Mouse (Mus musculus) megakaryocyte progenitor cell, adult 5-6 weeks (primary cell): Measurements from ENCODE around the gene Hist1h2ad. TPM values are rescaled to one million over a fixed set of nuclear protein-coding genes. Genes with fewer than 3 reads are reported as not detected.
"Not testable (repeated sequence)": the region's sequence is repeated elsewhere in the genome, so short reads cannot be mapped to it uniquely, and the experiment has no call there.

Source experiments
- ATAC-seq: replicated peaks from 2 replicates; pipeline ENCODE4 v1.8.0; 2016; ENCODE audit warnings: mild to moderate bottlenecking, moderate TSS enrichment, inconsistent platforms; ENCODE audit not compliant: poor library complexity
- total RNA-seq, 2 experiments: library from RNA; stranded (forward) in 1 of 2; stranded (reverse) in 1 of 2; fragments of 157-497, 149-512 nt in 1 of 2; fragments of 200-1000 nt in 1 of 2; gene quantifications; 2 replicates each; pipeline versions ENCODE4 v1.2.3 to v1.2.4; 2015 to 2017

Gene Hist1h2ad
- total RNA-seq, 2 experiments from 2014 or later: 1.9 to 229 TPM

DNA sequence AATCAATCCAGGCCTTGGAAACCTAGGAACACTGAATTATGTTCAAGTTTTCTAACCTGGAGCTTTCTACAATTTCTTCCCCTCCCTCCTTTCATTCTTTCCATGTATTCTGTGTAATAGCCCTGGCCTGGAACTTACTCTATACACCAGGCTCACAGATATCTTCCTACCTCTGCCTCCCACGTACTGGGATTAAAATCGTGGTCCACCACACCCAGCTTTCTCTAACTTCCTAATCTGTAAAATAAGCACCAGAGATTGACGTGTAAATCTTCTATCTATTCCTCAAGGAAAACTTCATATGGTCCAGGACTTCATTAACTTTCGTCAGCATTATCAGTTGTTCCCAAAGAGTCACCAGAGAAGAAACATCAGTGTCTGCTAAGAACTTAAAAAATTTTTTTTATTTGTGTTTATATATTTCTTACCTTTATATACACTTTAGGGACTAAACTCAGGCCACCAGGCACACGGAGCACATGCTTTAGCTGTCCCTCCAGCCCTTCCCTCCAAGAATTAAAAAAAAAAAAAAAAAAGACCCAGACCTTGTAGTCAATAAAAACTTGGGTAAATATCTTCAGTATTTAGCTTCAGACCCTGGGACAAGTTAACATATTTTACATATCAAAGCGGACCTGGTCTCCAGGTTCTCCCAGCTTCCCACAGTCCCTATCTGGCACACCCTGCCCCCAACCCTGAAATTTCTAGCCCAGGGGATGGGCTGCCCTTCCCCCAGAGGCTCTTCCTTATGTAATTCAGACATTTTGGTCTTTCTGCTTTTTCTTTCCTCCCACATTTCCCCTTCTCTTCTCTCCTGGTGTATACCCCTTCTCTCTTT lies 8.3 kb downstream of the Hist1h2ad start:
- ATAC-seq: peak; percentile 2

DNA sequence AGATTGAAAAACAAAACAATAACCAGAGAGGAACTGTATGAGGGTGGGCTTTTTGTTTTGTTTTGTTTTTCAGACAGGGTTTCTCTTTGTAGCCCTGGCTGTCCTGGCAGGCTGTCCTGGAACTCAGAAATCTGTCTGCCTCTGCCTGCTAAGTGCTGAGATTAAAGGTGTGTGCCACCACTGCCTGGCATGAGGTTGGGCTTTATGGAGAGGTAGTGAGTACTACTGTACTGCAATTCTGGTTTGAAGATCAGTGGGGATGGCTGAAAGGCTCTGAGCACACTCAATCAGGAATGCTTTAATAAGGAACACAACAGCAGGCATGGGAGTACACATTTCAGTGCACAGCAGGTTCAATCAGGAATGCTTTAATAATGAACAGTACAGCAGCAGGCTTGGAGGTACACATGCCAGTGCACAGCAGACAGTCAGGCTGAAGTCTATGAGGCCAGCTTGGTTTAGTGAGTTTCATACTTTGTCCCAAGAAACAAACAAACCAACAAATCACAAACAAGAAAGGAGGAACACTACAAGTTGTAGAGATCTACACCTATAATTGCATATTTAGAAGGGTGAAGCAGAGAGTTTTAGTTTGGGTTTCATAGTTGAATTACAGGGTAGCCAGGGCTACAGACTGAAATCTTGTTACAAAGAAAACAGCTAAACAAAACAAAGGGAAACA lies 9.3 kb downstream of the Hist1h2ad start:
- no peak for ATAC-seq

DNA sequence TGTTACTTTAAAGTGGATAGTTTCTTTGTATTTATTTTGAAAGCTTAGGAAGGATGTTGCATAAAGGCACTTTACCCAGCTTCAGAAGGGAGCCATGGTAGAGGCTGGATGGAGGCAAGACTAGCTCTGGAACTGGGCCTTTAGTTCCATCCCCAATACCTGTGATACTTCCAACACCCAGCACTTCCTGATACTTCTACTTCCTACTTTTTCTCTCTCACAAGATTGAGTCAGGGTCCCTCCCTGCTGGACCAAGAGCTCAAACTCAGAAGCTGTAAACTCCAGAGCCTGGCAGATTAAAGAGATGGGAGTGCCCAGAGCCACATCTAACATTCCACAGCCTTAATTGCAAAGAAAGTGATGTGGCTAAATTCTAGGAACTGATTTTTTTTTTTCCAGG lies 10.2 kb downstream of the Hist1h2ad start:
- no peak for ATAC-seq

DNA sequence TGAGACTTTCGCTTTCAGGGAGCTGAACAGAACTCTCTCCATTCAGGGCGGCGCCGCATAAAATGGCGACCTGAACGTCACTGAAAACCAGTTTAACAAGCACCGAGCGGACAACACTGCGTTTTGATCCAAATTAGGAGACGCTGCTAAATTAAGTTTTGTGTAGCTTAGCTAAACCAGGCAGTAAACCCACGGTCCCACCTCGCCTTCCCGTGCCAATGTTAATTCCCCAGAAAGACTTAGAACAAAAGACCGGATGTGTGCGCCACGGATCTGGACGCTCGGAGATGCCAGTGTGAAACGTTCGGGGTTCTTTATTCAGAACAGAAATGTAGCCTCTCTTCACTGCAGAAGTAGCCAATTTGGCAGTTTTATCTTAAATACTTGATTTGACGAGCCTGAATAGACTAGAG lies 10.9 kb downstream of the Hist1h2ad start:
- peak; percentile 17 for ATAC-seq

DNA sequence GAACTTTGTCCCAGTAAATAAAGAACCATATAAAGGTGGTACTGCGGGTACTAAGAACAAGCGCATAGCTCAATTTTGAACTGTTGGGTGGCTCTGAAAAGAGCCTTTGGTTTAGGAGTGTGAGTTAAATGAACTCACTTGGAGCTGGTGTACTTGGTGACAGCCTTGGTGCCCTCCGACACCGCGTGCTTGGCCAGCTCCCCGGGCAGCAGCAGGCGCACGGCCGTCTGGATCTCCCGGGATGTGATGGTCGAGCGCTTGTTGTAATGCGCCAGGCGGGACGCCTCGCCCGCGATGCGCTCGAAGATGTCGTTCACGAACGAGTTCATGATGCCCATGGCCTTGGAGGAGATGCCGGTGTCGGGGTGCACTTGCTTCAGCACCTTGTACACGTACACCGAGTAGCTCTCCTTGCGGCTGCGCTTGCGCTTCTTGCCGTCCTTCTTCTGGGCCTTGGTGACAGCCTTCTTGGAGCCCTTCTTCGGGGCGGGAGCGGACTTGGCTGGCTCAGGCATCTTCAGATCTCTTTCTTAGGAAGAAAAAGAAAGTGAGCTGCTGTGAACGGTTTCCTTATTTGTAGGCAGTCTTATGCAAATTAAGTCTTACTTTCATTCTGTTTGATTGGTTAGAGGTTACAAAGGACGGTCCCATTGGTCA lies 11.4 kb downstream of the Hist1h2ad start:
- ATAC-seq: peak; percentile 63

DNA sequence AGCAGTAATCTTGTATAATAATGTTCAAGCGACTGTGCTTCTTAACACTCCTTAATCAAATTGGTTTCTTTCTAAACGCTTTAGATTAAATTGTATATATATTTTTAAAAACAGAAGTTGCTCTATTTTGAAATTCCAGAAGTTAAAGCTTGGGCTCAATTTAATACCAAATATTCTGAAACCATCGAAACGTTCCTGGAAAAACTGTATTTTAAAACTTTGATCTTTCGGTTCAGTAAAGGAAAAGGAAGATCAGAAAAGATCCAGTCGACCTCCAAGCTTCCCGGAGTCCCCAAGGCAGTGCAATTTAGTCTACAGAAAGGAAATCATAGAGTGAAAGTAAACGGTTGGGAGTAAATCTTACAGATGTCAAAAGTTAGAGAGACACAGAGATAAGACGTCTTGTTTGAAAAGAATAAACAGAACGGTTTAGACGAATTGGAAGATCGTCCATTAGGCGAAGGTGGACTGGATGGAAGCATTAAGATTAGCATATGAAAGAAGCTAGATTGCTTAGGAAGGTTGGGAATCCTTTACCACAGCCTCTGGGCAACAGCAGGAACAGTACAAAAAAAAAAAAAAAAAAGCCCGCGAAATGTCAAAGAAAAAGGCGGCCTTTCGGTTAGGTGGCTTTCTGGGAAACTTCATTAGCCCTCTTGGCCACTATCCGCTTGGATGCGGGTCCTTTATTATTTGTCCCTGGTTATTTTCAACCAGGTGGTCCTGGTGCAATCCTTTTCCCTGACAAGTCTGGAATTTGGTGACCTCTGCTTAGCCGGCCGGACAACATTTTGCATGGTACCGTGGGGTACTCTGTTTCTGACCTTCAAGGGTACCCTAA lies 12.1 kb downstream of the Hist1h2ad start:
- ATAC-seq: no peak

DNA sequence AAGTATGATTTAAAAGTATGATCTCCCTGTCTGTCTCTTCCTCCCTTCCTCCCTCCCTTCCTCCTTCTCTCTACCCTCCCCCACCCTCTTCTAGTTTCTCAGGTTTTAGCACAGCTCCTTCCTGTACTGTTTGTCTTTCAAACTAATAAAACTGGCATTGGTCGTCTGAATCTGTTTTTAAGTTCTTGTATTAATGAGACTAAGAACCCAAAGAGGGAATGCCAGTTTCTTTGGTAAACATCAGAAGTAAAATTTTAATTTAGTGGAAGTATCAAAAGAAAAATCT lies 12.7 kb downstream of the Hist1h2ad start:
- ATAC-seq: no peak

DNA sequence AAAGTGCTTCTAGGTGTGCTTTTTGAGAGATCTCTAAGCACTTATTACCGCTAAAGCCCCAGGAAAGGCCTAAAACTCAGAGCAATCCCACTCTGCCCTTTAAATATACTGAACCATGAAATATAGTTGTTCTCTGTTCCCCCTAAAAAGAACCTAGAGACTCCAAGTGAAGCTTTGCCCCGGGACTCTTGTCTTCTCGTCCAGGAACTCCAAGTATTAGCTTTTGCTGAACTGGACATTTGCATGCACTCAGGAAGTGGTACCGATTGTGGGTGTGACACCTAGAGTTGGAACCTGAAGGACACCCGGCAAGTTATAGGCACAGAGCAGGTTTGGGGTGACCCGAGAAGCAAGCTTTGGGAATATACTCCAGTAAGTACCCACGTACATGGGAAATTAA lies 17.0 kb downstream of the Hist1h2ad start:
- ATAC-seq: no peak

DNA sequence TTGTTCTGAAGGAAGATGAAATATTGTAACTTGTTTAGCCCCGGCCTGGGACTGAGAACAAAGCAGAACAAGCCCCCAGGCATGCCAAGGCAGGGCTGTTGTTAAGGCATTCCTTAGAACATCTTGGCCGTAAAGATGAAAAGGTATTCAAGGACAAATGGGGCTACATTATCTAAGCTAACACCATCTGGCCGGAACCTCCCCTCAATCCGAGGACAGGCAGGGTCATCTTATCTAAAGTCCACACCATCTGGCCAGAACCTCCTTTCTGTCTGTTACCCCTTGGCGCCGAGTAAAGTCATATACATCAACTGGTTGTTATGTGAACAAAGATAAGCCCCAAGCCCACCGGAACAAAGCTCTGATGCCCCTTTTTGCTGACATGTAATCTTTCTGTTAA lies 17.7 kb downstream of the Hist1h2ad start:
- not testable (repeated sequence) for ATAC-seq

DNA sequence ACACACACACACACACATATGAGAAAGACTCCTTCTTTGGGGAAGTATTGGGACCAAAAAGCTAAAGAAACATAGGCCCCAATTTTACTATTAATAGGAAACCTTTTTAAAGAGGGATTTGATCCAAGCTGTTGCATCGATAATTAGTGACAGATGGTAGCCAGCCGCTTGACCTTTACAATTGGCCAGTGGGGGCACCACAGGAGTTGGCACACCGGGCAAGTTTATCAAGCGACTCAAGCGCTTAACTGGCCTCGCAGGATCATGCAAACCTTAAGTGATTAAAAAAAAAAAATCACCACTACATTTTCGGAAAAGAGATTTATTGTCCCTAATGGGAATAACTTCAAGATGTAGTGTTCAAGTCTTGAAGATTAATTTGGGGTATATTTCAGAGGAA lies 18.4 kb downstream of the Hist1h2ad start:
- ATAC-seq: no peak

DNA sequence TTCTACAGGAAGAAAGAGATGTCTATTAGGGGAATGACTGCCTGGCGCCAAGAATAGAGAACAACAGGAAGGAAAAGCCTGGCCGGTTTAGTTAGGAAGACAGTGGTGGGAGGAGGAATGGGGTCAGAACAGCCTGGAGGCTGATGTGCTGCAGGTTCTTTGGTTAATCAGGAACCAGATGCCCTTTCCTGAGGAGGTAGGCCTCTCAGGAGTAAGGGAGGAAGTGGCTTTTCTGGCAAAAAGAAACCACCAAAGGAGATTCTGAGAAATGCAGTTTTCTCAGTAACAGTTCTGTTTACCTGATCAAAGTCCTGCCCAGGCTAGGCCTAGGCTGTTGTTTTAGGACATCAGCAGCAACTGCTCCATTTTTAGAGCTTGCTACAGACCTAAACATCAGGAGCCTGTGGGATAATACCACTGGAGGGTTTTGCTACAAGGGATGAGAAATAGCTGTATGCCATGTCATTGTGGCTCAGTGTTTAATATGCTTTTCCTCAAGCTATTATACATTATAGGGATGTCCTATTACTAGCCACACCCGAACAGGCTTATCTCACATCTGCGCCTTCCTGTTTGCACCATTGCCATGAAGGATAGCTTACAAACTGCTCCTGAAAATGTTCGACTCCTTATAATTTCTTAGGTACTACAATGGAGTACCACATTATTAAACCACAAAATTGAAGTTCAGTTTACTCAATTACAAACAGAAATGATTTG lies 19.0 kb downstream of the Hist1h2ad start:
- peak; percentile 38 for ATAC-seq

DNA sequence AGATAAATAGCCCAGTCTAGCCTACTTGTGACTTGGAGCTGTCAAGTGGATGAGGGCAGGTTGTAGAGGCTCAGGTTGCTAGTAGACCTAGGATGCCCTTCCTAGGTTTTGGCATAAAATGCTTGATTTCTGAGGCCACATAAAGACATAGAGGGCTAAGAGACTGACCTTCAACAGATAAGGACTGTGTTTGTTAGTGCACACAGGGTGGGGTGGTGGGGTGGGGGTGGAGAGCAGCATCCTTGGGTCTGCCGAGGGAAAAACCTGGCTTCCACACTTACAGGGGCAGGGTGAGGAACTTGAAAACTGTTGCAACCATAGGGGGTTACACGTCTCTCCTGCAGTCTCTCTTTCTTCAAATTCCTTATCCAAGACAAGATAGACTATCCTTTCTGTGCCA lies 21.0 kb downstream of the Hist1h2ad start:
- ATAC-seq: no peak

DNA sequence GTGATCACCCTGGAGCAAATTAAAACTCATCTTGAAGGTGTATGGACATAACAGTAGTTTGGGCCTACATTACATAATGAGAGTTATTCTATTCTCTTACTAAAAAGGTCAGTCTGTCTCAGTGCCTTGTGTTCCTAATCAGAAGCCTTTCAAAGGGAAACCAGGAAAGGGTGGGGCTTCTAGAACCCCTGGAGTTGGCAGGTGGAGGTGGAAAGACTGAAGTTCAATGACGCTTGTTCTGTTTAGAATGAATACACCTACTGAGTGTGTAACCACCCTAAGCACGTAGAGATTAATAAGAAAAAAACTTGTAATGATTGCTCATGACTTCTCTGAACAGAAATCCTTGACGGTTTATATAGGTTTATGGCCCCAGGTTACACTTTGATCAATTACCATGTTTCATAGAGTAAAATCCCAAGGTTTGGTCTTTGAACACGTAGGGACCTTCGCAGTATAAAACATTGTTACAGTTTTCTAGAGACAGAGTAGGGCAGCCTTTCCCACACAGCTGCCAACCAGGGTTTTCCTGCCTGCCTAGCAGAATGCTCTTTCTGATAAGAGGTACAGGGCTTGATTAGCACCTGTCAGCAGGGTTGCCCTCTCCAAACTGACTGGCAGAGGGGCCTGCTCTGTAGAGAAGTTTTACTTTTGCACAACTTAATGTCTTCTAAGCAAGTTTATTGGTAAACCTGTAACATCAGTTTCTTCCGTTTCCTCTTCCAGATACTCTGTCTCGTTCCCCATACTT lies 21.6 kb downstream of the Hist1h2ad start:
- ATAC-seq: peak; percentile 88

DNA sequence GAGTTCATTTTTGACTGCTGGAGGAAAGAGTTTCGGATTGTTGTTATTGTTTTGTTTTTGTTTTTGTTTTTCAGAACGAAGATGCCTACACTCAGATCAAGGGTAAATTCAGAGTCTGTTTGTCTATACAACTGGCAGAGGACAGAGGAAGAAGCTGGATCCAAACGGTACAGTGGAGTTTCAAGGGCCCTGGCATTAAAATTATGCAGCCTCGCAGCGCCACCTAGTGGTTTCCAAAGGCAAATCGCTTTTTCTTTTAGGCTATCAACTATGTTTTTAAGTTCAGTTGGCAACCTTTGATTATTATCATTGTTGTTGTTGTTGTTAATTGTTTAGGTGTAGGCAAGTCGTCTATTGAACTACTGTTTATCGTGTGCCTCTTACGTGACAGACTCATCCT lies 23.8 kb downstream of the Hist1h2ad start:
- ATAC-seq: peak; percentile 73

DNA sequence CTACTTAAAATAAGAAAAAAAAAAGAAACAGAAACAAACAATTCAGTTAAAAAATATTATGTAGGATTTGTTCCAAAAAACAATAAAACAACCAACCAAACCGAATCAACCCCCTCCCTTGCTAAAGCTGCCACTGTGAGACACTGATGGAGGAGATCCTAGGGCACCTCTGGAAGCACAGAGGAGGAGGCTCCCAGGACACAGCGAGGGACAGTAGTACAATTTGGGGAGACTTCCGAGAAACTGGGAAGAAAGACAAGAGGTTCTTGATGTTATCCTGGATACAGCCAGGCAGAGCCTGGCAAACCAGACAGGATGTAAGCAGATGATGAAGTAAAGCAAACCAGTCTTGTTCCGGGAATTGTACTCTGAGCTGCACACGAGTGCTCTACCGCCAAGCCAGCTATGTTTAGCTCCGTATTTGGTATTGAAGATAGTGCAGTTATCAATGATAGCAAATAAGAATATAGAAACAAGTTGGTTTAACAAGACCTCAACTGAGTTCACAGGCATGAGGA lies 29.1 kb downstream of the Hist1h2ad start:
- ATAC-seq: no peak

DNA sequence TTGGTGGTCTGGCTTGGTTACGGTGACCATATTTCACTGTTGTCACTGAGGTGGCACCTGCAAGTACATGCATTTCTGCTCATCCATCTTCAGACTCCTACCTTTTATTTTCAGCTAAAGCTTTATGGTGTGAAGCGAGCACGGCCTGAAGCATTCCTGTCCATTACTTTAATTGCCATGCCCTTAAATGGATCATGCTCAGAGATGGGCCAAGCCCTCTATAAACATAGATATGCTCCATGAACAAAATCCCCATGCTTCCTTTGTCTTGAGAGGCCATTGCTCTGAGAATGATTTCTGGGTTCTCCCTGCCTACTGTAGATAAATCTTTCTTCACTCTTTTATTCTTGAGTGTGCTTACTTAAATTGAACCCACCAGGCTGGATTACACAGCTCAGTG lies 30.3 kb downstream of the Hist1h2ad start:
- ATAC-seq: no peak

DNA sequence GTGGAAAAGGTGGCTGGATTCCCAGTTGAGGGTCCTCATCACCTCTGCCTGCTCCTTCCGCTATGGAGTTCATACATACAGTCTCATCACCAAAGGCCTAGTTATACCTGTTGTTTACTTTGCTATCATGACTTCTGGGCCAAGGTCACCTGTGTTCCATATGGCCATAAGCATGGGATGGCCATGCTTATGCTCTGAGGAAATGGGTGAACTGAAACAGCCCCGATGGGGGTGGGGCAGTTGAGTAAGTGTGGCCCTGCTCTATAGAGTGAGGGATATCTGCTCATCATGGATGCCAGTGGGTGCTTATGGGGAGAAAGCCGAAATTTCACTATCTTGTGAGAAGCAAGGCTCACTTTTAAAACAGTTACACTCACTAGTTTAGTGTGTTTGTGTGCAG lies 30.9 kb downstream of the Hist1h2ad start:
- ATAC-seq: no peak

DNA sequence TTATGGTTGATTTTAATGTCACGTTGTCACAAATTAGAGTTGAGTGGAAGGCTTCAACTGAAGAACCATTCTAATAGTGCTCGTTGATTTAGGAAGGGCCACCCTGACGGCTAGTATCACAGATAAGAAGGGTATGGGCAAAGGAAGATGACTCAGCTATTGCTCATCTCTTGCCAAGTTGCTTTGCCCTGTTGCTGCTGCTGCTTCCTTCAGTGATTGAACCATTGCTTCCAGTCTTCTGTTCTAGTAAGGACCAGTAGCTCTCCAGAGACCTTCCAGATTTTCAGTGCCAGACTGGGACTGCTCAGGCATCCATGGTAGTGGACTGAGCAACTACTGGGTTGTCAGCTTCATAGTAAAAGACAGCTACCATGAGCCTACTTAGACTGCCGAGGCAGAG lies 35.0 kb downstream of the Hist1h2ad start:
- peak; percentile 92 for ATAC-seq

DNA sequence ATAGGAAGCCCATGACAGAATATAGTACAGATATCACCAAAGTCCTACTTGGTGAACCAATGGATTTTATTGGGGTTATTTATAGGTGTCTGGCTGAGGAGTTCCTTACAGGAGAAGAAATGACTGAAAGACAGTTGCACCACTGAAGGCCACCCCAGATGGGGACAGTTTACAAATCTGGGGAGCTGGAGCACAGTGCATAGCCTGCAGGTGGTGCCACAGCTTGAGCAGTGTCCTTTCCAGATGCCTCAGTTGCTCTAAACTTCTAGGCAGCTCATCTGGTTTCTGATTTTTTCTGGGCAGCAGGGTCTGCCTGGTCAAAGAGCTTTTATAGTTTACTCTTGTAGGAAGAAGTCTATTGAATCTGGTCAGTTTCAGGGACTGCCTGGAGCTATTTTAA lies 35.7 kb downstream of the Hist1h2ad start:
- no peak for ATAC-seq

DNA sequence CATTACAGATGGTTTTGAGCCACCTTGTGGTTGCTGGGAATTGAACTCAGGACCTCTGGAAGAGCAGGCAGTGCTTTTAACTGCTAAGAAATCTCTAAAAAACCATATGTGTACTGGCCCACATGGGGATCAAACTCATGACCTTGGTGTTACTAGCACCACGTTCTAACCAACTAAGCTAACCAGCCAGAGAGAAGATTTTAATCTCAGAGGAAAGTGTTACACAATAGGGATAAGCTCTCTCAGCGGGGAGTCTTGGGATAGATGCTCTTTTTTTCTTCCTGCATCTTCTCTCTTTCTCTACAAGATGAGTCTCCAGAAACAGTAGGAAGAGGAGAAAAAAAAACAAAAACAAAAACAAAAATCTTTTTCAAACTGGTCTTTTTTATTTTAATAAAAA lies 36.2 kb downstream of the Hist1h2ad start:
- no peak for ATAC-seq
